Mouse (Mus musculus) kidney, embryonic 14.5 days (tissue): ENCODE data around the gene Ssb. TPM values are rescaled to one million over a fixed set of nuclear protein-coding genes. Genes with fewer than 3 reads are reported as not detected.
A peak's percentile ranks its signal among the peaks of the same experiment; 100 is the strongest.

Source experiments
- ATAC-seq: fragments of 200-750 bp; cut with Nextera tagmentation; 2 replicates; pipeline ENCODE4 v1.8.0; 2017; ENCODE audit warnings: moderate number of reproducible peaks, mild to moderate bottlenecking, moderate TSS enrichment, moderate library complexity; ENCODE audit not compliant: low FRiP score, low TSS enrichment
- H3K27ac ChIP-seq: fragments of 300-500 bp; sonication (generic); 2 replicates; pipeline ENCODE4 v1.5.1; 2014; ENCODE audit warnings: low read depth, mild to moderate bottlenecking, low read length, moderate library complexity, mixed read lengths
- H3K27me3 ChIP-seq: fragments of 300-500 bp; sonication (generic); 2 replicates; pipeline ENCODE4 v1.6.1; 2014; ENCODE audit warnings: mild to moderate bottlenecking, low read length; ENCODE audit not compliant: control insufficient read depth, insufficient read depth
- H3K36me3 ChIP-seq: fragments of 300-500 bp; sonication (generic); 2 replicates; pipeline ENCODE4 v1.6.1; 2014; ENCODE audit warnings: low read length, mixed read lengths; ENCODE audit not compliant: control insufficient read depth, insufficient read depth
- H3K4me1 ChIP-seq: fragments of 300-500 bp; sonication (generic); 2 replicates; pipeline ENCODE4 v1.6.1; 2014; ENCODE audit warnings: low read length, mixed read lengths; ENCODE audit not compliant: control insufficient read depth, insufficient read depth
- H3K4me2 ChIP-seq: fragments of 300-500 bp; sonication (generic); replicated peaks from 2 replicates; pipeline ENCODE4 v1.6.1; 2014; ENCODE audit warnings: low read depth, mild to moderate bottlenecking, low read length
- H3K4me3 ChIP-seq: fragments of 300-500 bp; sonication (generic); 2 replicates; pipeline ENCODE4 v1.5.1; 2014; ENCODE audit warnings: mild to moderate bottlenecking, low read length
- H3K9ac ChIP-seq: fragments of 300-500 bp; sonication (generic); 2 replicates; pipeline ENCODE4 v1.6.1; 2014; ENCODE audit warnings: low read depth, mild to moderate bottlenecking, low read length, moderate library complexity
- H3K9me3 ChIP-seq: fragments of 300-500 bp; sonication (generic); 2 replicates; pipeline ENCODE4 v1.6.1; 2016; ENCODE audit warnings: low read length; ENCODE audit not compliant: control insufficient read depth
- WGBS: fragments of 180-500 bp; shearing (Covaris S2); extraction: QIAGEN DNeasy Blood & Tissue Kit; methylation state at CpG from one replicate; pipeline ENCODE4 v1.1.7; 2014; 5-methylcytosine and 5-hydroxymethylcytosine counted together
- polyA plus RNA-seq: library from polyadenylated mRNA; unstranded; fragments of >200 nt; fragmentation: Nextera tagmentation; extraction: Ambion mirVana; gene quantifications from 2 replicates; pipeline ENCODE4 v1.2.1, GENCODE M21; 2014

Gene Ssb
- polyA plus RNA-seq, 1 experiment from 2014 or later = 387 TPM

- Histone ChIP-seq H3K27me3 (no peaks in the 10 kb centered on the region), H3K36me3 (no peaks in the 10 kb centered on the region), H3K4me2 (no peak overlapping the region), H3K4me1 (no peaks in the 10 kb centered on the region), H3K4me3 (no peak overlapping the region), H3K9me3 (no peaks in the 10 kb centered on the region), H3K9ac (no peak overlapping the region), H3K27ac (no peak overlapping the region)
- 70% methylated on average over 2 of the region's 2 CpGs for WGBS
- ATAC-seq = no peak
Observed at GRCm38 (mm10) chr2:69851427-69852058, 9.8 kb upstream of the Ssb start.

- H3K4me3 ChIP-seq = no peak overlapping the region
- no peaks in the 10 kb centered on the region for H3K27me3 ChIP-seq
- H3K9ac ChIP-seq = no peak overlapping the region
- no peaks in the 10 kb centered on the region for H3K36me3 ChIP-seq
- H3K9me3 ChIP-seq = no peaks in the 10 kb centered on the region
- ATAC-seq = no peak
- 67% methylated on average over 8 of the region's 8 CpGs for WGBS
- no peaks in the 10 kb centered on the region for H3K4me1 ChIP-seq
- H3K4me2 ChIP-seq = no peak overlapping the region
- H3K27ac ChIP-seq = no peak overlapping the region
Observed at GRCm38 (mm10) chr2:69856392-69856791, 5.0 kb upstream of the Ssb start.

- no peaks in the 10 kb centered on the region for H3K36me3 ChIP-seq
- H3K27ac ChIP-seq = no peak overlapping the region
- no peak overlapping the region for H3K4me3 ChIP-seq
- ATAC-seq = no peak
- no peak overlapping the region for H3K4me2 ChIP-seq
- H3K9me3 ChIP-seq = no peaks in the 10 kb centered on the region
- no peak overlapping the region for H3K9ac ChIP-seq
- H3K27me3 ChIP-seq = no peaks in the 10 kb centered on the region
- WGBS = 87% methylated on average over 1 of the region's 1 CpGs
- 0 out of 2 replicates have a peak, but pooled peaks cover 6% of the 10 kb centered on the region for H3K4me1 ChIP-seq
Observed at GRCm38 (mm10) chr2:69857882-69858281, 3.5 kb upstream of the Ssb start.

GRCm38 (mm10) chr2:69860972-69861452, 350 bp upstream of the Ssb start:
- Histone ChIP-seq H3K9me3 (no peaks in the 10 kb centered on the region), H3K27ac (peak overlapping the region; percentile 88), H3K27me3 (no peaks in the 10 kb centered on the region), H3K9ac (peak overlapping the region; percentile 99), H3K4me1 (peaks cover 6% of the 10 kb centered on the region; the same call in 1 of the 2 replicates), H3K4me3 (peak overlapping the region; percentile 99), H3K4me2 (peak overlapping the region; percentile 40), H3K36me3 (peaks cover 14% of the 10 kb centered on the region; the same call in 1 of the 2 replicates)
- peak; percentile 26; the same call in 1 of the 2 replicates for ATAC-seq
- 11% methylated on average over 12 of the region's 13 CpGs for WGBS

GRCm38 (mm10) chr2:69862117-69862657, 825 bp downstream of the Ssb start:
- WGBS = 2% methylated on average over 13 of the region's 13 CpGs
- Histone ChIP-seq H3K27ac (peak overlapping the region; percentile 88; the same call in 1 of the 2 replicates), H3K4me2 (peak overlapping the region; percentile 79), H3K36me3 (peaks cover 25% of the 10 kb centered on the region), H3K27me3 (no peaks in the 10 kb centered on the region), H3K9me3 (no peaks in the 10 kb centered on the region), H3K9ac (peak overlapping the region; percentile 99), H3K4me1 (peaks cover 6% of the 10 kb centered on the region; the same call in 1 of the 2 replicates), H3K4me3 (peak overlapping the region; percentile 99)
- no peak for ATAC-seq

GRCm38 (mm10) chr2:69883990-69884391, 22.6 kb downstream of the Ssb start:
- no peak overlapping the region for H3K9ac ChIP-seq
- no peaks in the 10 kb centered on the region for H3K27me3 ChIP-seq
- H3K36me3 ChIP-seq = peaks cover 4% of the 10 kb centered on the region; the same call in 1 of the 2 replicates
- no peak for ATAC-seq
- no peak overlapping the region; the same call in 1 of the 2 replicates for H3K4me3 ChIP-seq
- WGBS = 88% methylated on average over 2 of the region's 2 CpGs
- no peaks in the 10 kb centered on the region for H3K9me3 ChIP-seq
- no peak overlapping the region for H3K4me2 ChIP-seq
- H3K4me1 ChIP-seq = 0 out of 2 replicates have a peak, but pooled peaks cover 3% of the 10 kb centered on the region
- H3K27ac ChIP-seq = no peak overlapping the region

- Histone ChIP-seq H3K9ac (peak overlapping the region; percentile 77; the same call in 1 of the 2 replicates), H3K4me3 (peak overlapping the region; percentile 69), H3K9me3 (no peaks in the 10 kb centered on the region), H3K27ac (no peak overlapping the region; the same call in 1 of the 2 replicates), H3K4me2 (peak overlapping the region; percentile 76), H3K27me3 (no peaks in the 10 kb centered on the region), H3K4me1 (0 out of 2 replicates have a peak, but pooled peaks cover 3% of the 10 kb centered on the region), H3K36me3 (no peaks in the 10 kb centered on the region; the same call in 1 of the 2 replicates)
- 55% methylated on average over 6 of the region's 6 CpGs for WGBS
- ATAC-seq = no peak
Observed at GRCm38 (mm10) chr2:69884581-69884980, 23.2 kb downstream of the Ssb start.

- Histone ChIP-seq H3K9me3 (no peaks in the 10 kb centered on the region), H3K9ac (peak overlapping the region; percentile 77), H3K4me1 (0 out of 2 replicates have a peak, but pooled peaks cover 3% of the 10 kb centered on the region), H3K27ac (peak overlapping the region; percentile 65; the same call in 1 of the 2 replicates), H3K27me3 (no peaks in the 10 kb centered on the region), H3K36me3 (no peaks in the 10 kb centered on the region), H3K4me2 (peak overlapping the region; percentile 76), H3K4me3 (peak overlapping the region; percentile 69)
- ATAC-seq = peak; percentile 14; the same call in 1 of the 2 replicates
- 8% methylated on average over 12 of the region's 12 CpGs for WGBS
Observed at GRCm38 (mm10) chr2:69885050-69885449, 23.7 kb downstream of the Ssb start.
